ENCODE assay signal across 22 mouse cellular contexts in genomic region chr4:138578406-138578805, GRCm38 (mm10). TPM values are rescaled to one million over a fixed set of nuclear protein-coding genes. Genes with fewer than 3 reads are reported as not detected.
"Had no signal": no experiment of that assay in that cellular context is flagged by ENCODE, and none has a peak within 500 bp of the region (broad histone marks: within the 10 kb centered on the region; RNA-seq: fewer than 3 reads in every experiment).

No protein-coding gene starts in this region.

- H3K36me3 ChIP-seq: kidney, embryonic 15.5 days; liver, embryonic 13.5 days; lung, embryonic 15.5 days; midbrain, embryonic 12.5 days; neural tube, embryonic 13.5 days had no signal

- H3K9ac ChIP-seq: kidney, embryonic 15.5 days; liver, embryonic 13.5 days; lung, embryonic 15.5 days; midbrain, embryonic 12.5 days; neural tube, embryonic 13.5 days had no signal

- H3K4me1 ChIP-seq: liver, embryonic 13.5 days; lung, embryonic 15.5 days had no signal

- DNase-seq: kidney, adult 8-10 months; kidney, postnatal 10 days; layer of hippocampus, adult 9-11 months; liver, embryonic 13.5 days; lung, postnatal 14 days; thymus, adult 18-20 months; thymus, postnatal 36 days had no signal

- H3K9me3 ChIP-seq: kidney, embryonic 15.5 days; liver, embryonic 13.5 days; lung, embryonic 15.5 days; midbrain, embryonic 12.5 days; neural tube, embryonic 13.5 days had no signal

- H3K4me3 ChIP-seq: kidney, embryonic 15.5 days; layer of hippocampus, adult 2 months; liver, embryonic 13.5 days; lung, embryonic 15.5 days; midbrain, embryonic 12.5 days; myocyte; neural tube, embryonic 13.5 days had no signal

- H3K4me2 ChIP-seq: kidney, embryonic 15.5 days; liver, embryonic 13.5 days; lung, embryonic 15.5 days; midbrain, embryonic 12.5 days; neural tube, embryonic 13.5 days had no signal

- H3K27ac ChIP-seq: kidney, embryonic 15.5 days; layer of hippocampus, adult 2 months; liver, embryonic 13.5 days; lung, embryonic 15.5 days; macrophage; midbrain, embryonic 12.5 days; neural tube, embryonic 13.5 days had no signal

- H3K27me3 ChIP-seq: kidney, embryonic 15.5 days; liver, embryonic 13.5 days; lung, embryonic 15.5 days; midbrain, embryonic 12.5 days; neural tube, embryonic 13.5 days had no signal

- ATAC-seq: intestine, postnatal 0 days; midbrain, embryonic 16.5 days had no signal

RNA-seq across cellular contexts. Expression of gene Vwa5b1, which starts 57.3 kb away (rescaled TPM):
- total RNA-seq: liver, adult 2 months; megakaryocyte, adult 5-6 weeks; monocyte, adult 5-6 weeks; neutrophil, adult 5-6 weeks had no signal
- polyA plus RNA-seq: liver, adult 2 months; liver, embryonic 13.5 days; liver, embryonic 16.5 days; macrophage; myocyte; spleen, adult 2 months had no signal
